ENCODE assay signal across 9 mouse cellular contexts in genomic region chr7:3601119-3601518, GRCm38 (mm10). TPM values are rescaled to one million over a fixed set of nuclear protein-coding genes. Genes with fewer than 3 reads are reported as not detected.
DNase-seq lines count a peak whose midpoint lies in the region; ATAC-seq lines count a peak whose summit lies in the region.
"Had no signal": no experiment of that assay in that cellular context is flagged by ENCODE, and none has a peak within 500 bp of the region (broad histone marks: within the 10 kb centered on the region; RNA-seq: fewer than 3 reads in every experiment).

No protein-coding gene starts in this region.

- no peak overlapping the region for H3K4me2 ChIP-seq in embryonic facial prominence, embryonic 11.5 days (ENCODE audit: low read depth, low read length)
- H3K4me2 ChIP-seq: limb, embryonic 12.5 days had no signal

- 20% methylated on average over 4 of the region's 4 CpGs for WGBS in embryonic facial prominence, embryonic 11.5 days
- WGBS in hindbrain, embryonic 10.5 days = 23% methylated on average over 4 of the region's 4 CpGs

- no peak overlapping the region for H3K9ac ChIP-seq in embryonic facial prominence, embryonic 11.5 days (replicated peaks; ENCODE audit: low read length)
- H3K9ac ChIP-seq: limb, embryonic 12.5 days had no signal

- no peaks in the 10 kb centered on the region for H3K9me3 ChIP-seq in embryonic facial prominence, embryonic 11.5 days (replicated peaks; ENCODE audit: control insufficient read depth, low read length)
- no peaks in the 10 kb centered on the region for H3K9me3 ChIP-seq in hindbrain, embryonic 10.5 days
- H3K9me3 ChIP-seq: limb, embryonic 12.5 days had no signal

- H3K36me3 ChIP-seq in embryonic facial prominence, embryonic 11.5 days (replicated peaks; ENCODE audit: control insufficient read depth, insufficient read depth, low read depth, low read length) = no peaks in the 10 kb centered on the region
- H3K36me3 ChIP-seq in hindbrain, embryonic 10.5 days = no peaks in the 10 kb centered on the region
- H3K36me3 ChIP-seq: limb, embryonic 12.5 days had no signal

- no peak; the same call in 1 of the 2 replicates for ATAC-seq in embryonic facial prominence, embryonic 11.5 days (replicated peaks; ENCODE audit: insufficient number of reproducible peaks, low FRiP score, low TSS enrichment, low read depth)
- ATAC-seq in erythroid progenitor cell, adult 5-6 weeks (replicated peaks; ENCODE audit: low FRiP score, poor library complexity, severe bottlenecking) = no peak

- no peak overlapping the region for H3K4me3 ChIP-seq in embryonic facial prominence, embryonic 11.5 days (ENCODE audit: low read depth, low read length)
- no peak overlapping the region for H3K4me3 ChIP-seq in hindbrain, embryonic 10.5 days
- H3K4me3 ChIP-seq: limb, embryonic 12.5 days had no signal

- H3K27me3 ChIP-seq in embryonic facial prominence, embryonic 11.5 days (ENCODE audit: control insufficient read depth, insufficient read depth, low read length) = no peaks in the 10 kb centered on the region
- no peaks in the 10 kb centered on the region for H3K27me3 ChIP-seq in hindbrain, embryonic 10.5 days (ENCODE audit: insufficient read depth, poor library complexity, severe bottlenecking)
- H3K27me3 ChIP-seq: limb, embryonic 12.5 days had no signal

- H3K27ac ChIP-seq in embryonic facial prominence, embryonic 11.5 days (replicated peaks; ENCODE audit: low read depth, low read length) = no peak overlapping the region
- no peak overlapping the region for H3K27ac ChIP-seq in hindbrain, embryonic 10.5 days
- H3K27ac ChIP-seq: limb, embryonic 12.5 days had no signal

- DNase-seq in ES-CJ7 (ENCODE audit: low read depth, low spot score) = peak; percentile 93
- peak; percentile 93 for DNase-seq in ZHBTc4 (ENCODE audit: low read depth, low spot score)
- peak; percentile 84 for DNase-seq in embryonic facial prominence, embryonic 11.5 days (ENCODE audit: low spot score)
- DNase-seq in hindbrain, embryonic 10.5 days (ENCODE audit: low spot score) = peak; percentile 64
- DNase-seq in layer of hippocampus, adult 8-10 months (ENCODE audit: low spot score in 2 of 2) = peak; percentile 49 to 73
- DNase-seq in lung, postnatal 36 days = peak; percentile 88
- peak; percentile 70 for DNase-seq in retina, postnatal 7 days (ENCODE audit: low read depth, low spot score)

- H3K4me1 ChIP-seq in embryonic facial prominence, embryonic 11.5 days (ENCODE audit: control insufficient read depth, insufficient read depth, low read length) = no peaks in the 10 kb centered on the region
- H3K4me1 ChIP-seq in hindbrain, embryonic 10.5 days (replicated peaks) = no peaks in the 10 kb centered on the region
- H3K4me1 ChIP-seq: limb, embryonic 12.5 days had no signal

RNA-seq across cellular contexts. Expression of gene Oscar, which starts 14.8 kb away (rescaled TPM):
- 0.11 and 0.20 TPM in 2 replicates for polyA plus RNA-seq in embryonic facial prominence, embryonic 11.5 days (2014; fragmentation: Nextera tagmentation; extraction: Ambion mirVana)
- polyA plus RNA-seq in hindbrain, embryonic 10.5 days (2016; fragmentation: Nextera tagmentation; extraction: Ambion mirVana) = 0.15 and 0.29 TPM in 2 replicates
- 1 to 10 TPM in 2 of 4 experiments, under 1 TPM in 2; 0.66 to 1.5 (median 1.1) TPM for total RNA-seq in layer of hippocampus, adult 8-10 months (2022)
- not detected in 2 replicates for total RNA-seq in erythroid progenitor cell, adult 5-6 weeks (2015; ENCODE audit: low replicate concordance)
- total RNA-seq in erythroid progenitor cell, adult 5-6 weeks (2017; ENCODE audit: low replicate concordance) = not detected in 2 replicates
- polyA plus RNA-seq: limb, embryonic 12.5 days had no signal

RNA-seq across cellular contexts. Expression of gene Ndufa3, which starts 16.1 kb away (rescaled TPM):
- polyA plus RNA-seq in embryonic facial prominence, embryonic 11.5 days (2014; fragmentation: Nextera tagmentation; extraction: Ambion mirVana) = 296 and 350 TPM in 2 replicates
- polyA plus RNA-seq in hindbrain, embryonic 10.5 days (2016; fragmentation: Nextera tagmentation; extraction: Ambion mirVana) = 423 and 441 TPM in 2 replicates
- total RNA-seq in layer of hippocampus, adult 8-10 months (2022) = 100 to 1,000 TPM; 526 to 633 (median 592) TPM
- total RNA-seq in erythroid progenitor cell, adult 5-6 weeks (2015; ENCODE audit: low replicate concordance) = 127 and 193 TPM in 2 replicates
- 80.0 and 93.3 TPM in 2 replicates for total RNA-seq in erythroid progenitor cell, adult 5-6 weeks (2017; ENCODE audit: low replicate concordance)

RNA-seq across cellular contexts. Expression of gene Tfpt, which starts 28.6 kb away (rescaled TPM):
- polyA plus RNA-seq in embryonic facial prominence, embryonic 11.5 days (2014; fragmentation: Nextera tagmentation; extraction: Ambion mirVana) = 29.0 and 30.7 TPM in 2 replicates
- 31.7 and 41.3 TPM in 2 replicates for polyA plus RNA-seq in hindbrain, embryonic 10.5 days (2016; fragmentation: Nextera tagmentation; extraction: Ambion mirVana)
- total RNA-seq in layer of hippocampus, adult 8-10 months (2022) = 10 to 100 TPM; 36.3 to 53.8 (median 39.7) TPM
- 9.4 and 17.2 TPM in 2 replicates for total RNA-seq in erythroid progenitor cell, adult 5-6 weeks (2015; ENCODE audit: low replicate concordance)
- 10.0 and 10.8 TPM in 2 replicates for total RNA-seq in erythroid progenitor cell, adult 5-6 weeks (2017; ENCODE audit: low replicate concordance)

RNA-seq across cellular contexts. Expression of gene Prpf31, which starts 28.7 kb away (rescaled TPM):
- 142 and 151 TPM in 2 replicates for polyA plus RNA-seq in embryonic facial prominence, embryonic 11.5 days (2014; fragmentation: Nextera tagmentation; extraction: Ambion mirVana)
- polyA plus RNA-seq in hindbrain, embryonic 10.5 days (2016; fragmentation: Nextera tagmentation; extraction: Ambion mirVana) = 148 and 168 TPM in 2 replicates
- total RNA-seq in layer of hippocampus, adult 8-10 months (2022) = 10 to 100 TPM; 50.3 to 53.0 (median 51.0) TPM
- 14.3 and 23.4 TPM in 2 replicates for total RNA-seq in erythroid progenitor cell, adult 5-6 weeks (2015; ENCODE audit: low replicate concordance)
- 13.5 and 19.8 TPM in 2 replicates for total RNA-seq in erythroid progenitor cell, adult 5-6 weeks (2017; ENCODE audit: low replicate concordance)

RNA-seq across cellular contexts. Expression of gene Cnot3, which starts 43.9 kb away (rescaled TPM):
- polyA plus RNA-seq in embryonic facial prominence, embryonic 11.5 days (2014; fragmentation: Nextera tagmentation; extraction: Ambion mirVana) = 57.4 and 63.9 TPM in 2 replicates
- polyA plus RNA-seq in hindbrain, embryonic 10.5 days (2016; fragmentation: Nextera tagmentation; extraction: Ambion mirVana) = 79.6 and 80.4 TPM in 2 replicates
- total RNA-seq in layer of hippocampus, adult 8-10 months (2022) = 10 to 100 TPM; 49.6 to 68.5 (median 58.8) TPM
- total RNA-seq in erythroid progenitor cell, adult 5-6 weeks (2015; ENCODE audit: low replicate concordance) = 109 and 150 TPM in 2 replicates
- 47.9 and 91.2 TPM in 2 replicates for total RNA-seq in erythroid progenitor cell, adult 5-6 weeks (2017; ENCODE audit: low replicate concordance)
